Mouse (Mus musculus): ENCODE measurements around the gene Heatr5b.
"Not testable (repeated sequence)": the region's sequence is repeated elsewhere in the genome, so short reads cannot be mapped to it uniquely, and the experiment has no call there.

The Heatr5b gene
- long read RNA-seq, experiment 1, partial matches to known transcripts = 3 of 4 reads
- long read RNA-seq, experiment 1, other reads (novel, unspliced or antisense) = 1 of 4 reads
- long read RNA-seq, experiment 2, partial matches to known transcripts = 0 of 1 reads
- long read RNA-seq, experiment 2, other reads (novel, unspliced or antisense) = 1 of 1 reads

GRCm38 (mm10) chr17:78834856-78835835 lies at the start of gene Heatr5b, which contains the start of gene Gpatch11:
Heatr5b (minus strand) TSS chr17:78835364.
Gpatch11 (plus strand) TSS chr17:78835567.
- intact Hi-C loops (cut with DNase I) = loop anchor here (10.0 kb wide), 1 partner anchor 90 kb away; no protein-coding TSS in a partner anchor

- intact Hi-C loops (cut with DNase I) = no loop called here
Measured at GRCm38 (mm10) chr17:78883291-78883690, 48.1 kb upstream of the Heatr5b start.

GRCm38 (mm10) chr17:78882401-78883112 lies 47.4 kb upstream of the Heatr5b start, which contains the start of gene Eif2ak2:
Eif2ak2 (minus strand) TSS chr17:78882573.
- intact Hi-C loops (cut with DNase I) = no loop called here

- intact Hi-C loops (cut with DNase I) = no loop called here
Measured at GRCm38 (mm10) chr17:78881878-78882304, 46.7 kb upstream of the Heatr5b start.

GRCm38 (mm10) chr17:78873886-78874285 lies 38.7 kb upstream of the Heatr5b start:
- intact Hi-C loops (cut with DNase I) = no loop called here

GRCm38 (mm10) chr17:78856243-78856642 lies 21.1 kb upstream of the Heatr5b start:
- intact Hi-C loops (cut with DNase I) = no loop called here

- intact Hi-C loops (cut with DNase I) = no loop called here
Measured at GRCm38 (mm10) chr17:78842271-78842928, 7.2 kb upstream of the Heatr5b start.

GRCm38 (mm10) chr17:78836056-78836455 lies 892 bp upstream of the Heatr5b start:
- intact Hi-C loops (cut with DNase I) = loop anchor here (10.0 kb wide), 1 partner anchor 89 kb away; no protein-coding TSS in a partner anchor

GRCm38 (mm10) chr17:78824346-78824745 lies 10.8 kb downstream of the Heatr5b start:
- intact Hi-C loops (cut with DNase I) = no loop called here

- intact Hi-C loops (cut with DNase I) = loop anchor here (5.0 kb wide), 1 partner anchor 52 kb away; no protein-coding TSS in a partner anchor
Measured at GRCm38 (mm10) chr17:78809582-78809981, 25.6 kb downstream of the Heatr5b start.

- intact Hi-C loops (cut with DNase I) = loop anchor here (5.0 kb wide), 1 partner anchor 52 kb away; no protein-coding TSS in a partner anchor
Measured at GRCm38 (mm10) chr17:78809019-78809418, 26.1 kb downstream of the Heatr5b start.

- intact Hi-C loops (cut with DNase I) = no loop called here
Measured at GRCm38 (mm10) chr17:78797222-78797621, 37.9 kb downstream of the Heatr5b start.

GRCm38 (mm10) chr17:78794390-78794789 lies 40.8 kb downstream of the Heatr5b start:
- intact Hi-C loops (cut with DNase I) = no loop called here

- intact Hi-C loops (cut with DNase I) = no loop called here
Measured at GRCm38 (mm10) chr17:78792122-78792521, 43.0 kb downstream of the Heatr5b start.

GRCm38 (mm10) chr17:78791690-78792070 lies 43.5 kb downstream of the Heatr5b start:
- intact Hi-C loops (cut with DNase I) = no loop called here

GRCm38 (mm10) chr17:78791068-78791689 lies 44.0 kb downstream of the Heatr5b start:
- intact Hi-C loops (cut with DNase I) = no loop called here

- intact Hi-C loops (cut with DNase I) = not testable (repeated sequence)
Measured at GRCm38 (mm10) chr17:78788273-78788672, 46.9 kb downstream of the Heatr5b start.

GRCm38 (mm10) chr17:78778765-78779164 lies 56.4 kb downstream of the Heatr5b start:
- intact Hi-C loops (cut with DNase I) = no loop called here

GRCm38 (mm10) chr17:78772317-78772716 lies 62.8 kb downstream of the Heatr5b start:
- intact Hi-C loops (cut with DNase I) = no loop called here

- intact Hi-C loops (cut with DNase I) = no loop called here
Measured at GRCm38 (mm10) chr17:78770932-78771331, 64.2 kb downstream of the Heatr5b start.
